Mouse (Mus musculus) kidney, adult 2 months (tissue): ENCODE measurements around the gene Rnf8.

Experiments used
- CTCF ChIP-seq: fragments of 200-500 bp; conservative IDR thresholded peaks from 2 replicates; pipeline ENCODE4 v1.5.1; 2011; ENCODE audit warnings: low read depth, mild to moderate bottlenecking, control low read depth, low read length, moderate library complexity, mixed read lengths; ENCODE audit not compliant: insufficient read depth, insufficient read length
- POLR2A ChIP-seq: fragments of 200-500 bp; IDR thresholded peaks from one replicate; pipeline ENCODE4 v1.6.1; 2011; ENCODE audit warnings: low read depth, low read length, control low read depth

DNA sequence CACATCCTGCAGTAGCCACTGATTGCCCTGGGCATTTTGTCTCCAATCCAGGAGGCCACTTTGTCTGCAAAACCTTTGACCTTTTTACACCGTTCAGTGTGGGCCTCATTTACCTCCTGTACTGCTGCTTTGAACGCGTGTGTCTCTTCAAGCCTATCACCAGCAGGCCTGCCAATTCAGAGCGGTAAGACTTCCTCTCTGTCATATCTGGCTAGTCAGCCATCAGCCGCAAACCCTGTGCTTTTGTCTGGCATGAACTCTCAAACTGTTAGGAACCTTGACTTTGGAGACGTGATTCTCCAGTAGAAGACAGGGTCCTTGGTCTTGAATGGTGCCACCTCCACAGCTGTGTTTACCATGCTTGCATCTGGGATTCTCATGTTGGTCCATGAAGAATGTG lies 75.7 kb downstream of the Rnf8 start:
- TF ChIP-seq CTCF (no peak), POLR2A (no peak)
